Mouse (Mus musculus) Patski (cell line): ENCODE results near the gene Nhsl2. TPM values are rescaled to one million over a fixed set of nuclear protein-coding genes. Genes with fewer than 3 reads are reported as not detected.

Experiments used
- ATAC-seq: fragments of 100-300 bp; one replicate; pipeline ENCODE4 v1.8.0; 2021
- CTCF ChIA-PET: fragments of 350-600 bp; sonication (Branson Sonifier 250); formaldehyde crosslinking; loops from one replicate; lab custom pipeline; 2022; ENCODE audit warnings: inconsistent platforms; lab: Charles Lee
- POLR2A ChIA-PET: fragments of 350-600 bp; sonication (Branson Sonifier 250); formaldehyde crosslinking; loops from one replicate; lab custom pipeline; 2022; ENCODE audit warnings: antibody characterized with exemption, inconsistent platforms; lab: Charles Lee
- DNase-seq: peaks from one replicate; pipeline ENCODE4 v3.0.0-alpha.2; 2011; ENCODE audit warnings: low read depth, low spot score
- H3K27me3 ChIP-seq: fragments of 371-371 bp; one replicate; pipeline ENCODE4 v1.5.1; 2021
- CTCF ChIP-seq: fragments of 100-300 bp; IDR thresholded peaks from one replicate; pipeline ENCODE4 v1.5.1; 2021
- in situ Hi-C: fragments of 300-500 bp; cut with MboI; formaldehyde crosslinking; loops from 3 replicates; pipeline ENCODE4 v1.11.1; 2018; ENCODE audit warnings: low pct_unique_long_range_greater_than_20kb, mixed read lengths
- polyA plus RNA-seq: library from polyadenylated mRNA; unstranded; gene quantifications from one replicate; pipeline ENCODE4 v1.2.3, GENCODE M21; 2021

Nhsl2 gene
- polyA plus RNA-seq, 1 experiment from 2014 or later = 1.9 TPM

DNA sequence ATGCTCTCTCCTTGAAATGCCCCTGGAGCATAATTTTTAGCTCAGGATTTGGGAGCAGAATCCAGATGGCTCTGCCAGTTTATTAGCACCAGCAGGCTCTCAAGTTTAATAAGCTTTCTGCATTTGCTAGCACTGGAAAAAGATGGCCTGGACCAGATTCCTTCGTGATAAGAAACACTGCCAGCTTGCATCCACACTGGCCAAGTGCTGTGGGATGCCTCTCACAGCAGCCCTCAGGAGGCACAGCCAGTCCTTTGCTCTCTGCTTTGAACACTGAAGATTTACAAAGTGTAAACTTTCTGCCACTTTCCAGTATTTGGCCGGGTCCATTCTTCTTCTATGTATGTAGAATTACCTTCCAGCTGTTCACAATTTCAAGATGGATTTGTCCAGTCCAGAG lies 129.7 kb downstream of the Nhsl2 start:
- POLR2A ChIA-PET = interaction anchor here (0.6 kb wide), 1 partner anchor 40 kb away, joined by 4 read pairs; no protein-coding TSS in a partner anchor
- H3K27me3 ChIP-seq = no peaks in the 10 kb centered on the region
- no peak for ATAC-seq
- no peak for DNase-seq
- TF ChIP-seq CTCF = no peak
- in situ Hi-C loops = no loop called here
- CTCF ChIA-PET = interaction anchor here (1.3 kb wide), 1 partner anchor 11 kb away, joined by 3 read pairs; no protein-coding TSS in a partner anchor

- no peaks in the 10 kb centered on the region for H3K27me3 ChIP-seq
- in situ Hi-C loops = no loop called here
- no peak for TF ChIP-seq CTCF
- no peak for ATAC-seq
- POLR2A ChIA-PET = interaction anchor here (0.6 kb wide), 1 partner anchor 40 kb away, joined by 4 read pairs; no protein-coding TSS in a partner anchor
- DNase-seq = no peak
- CTCF ChIA-PET = interaction anchor here (1.3 kb wide), 1 partner anchor 10 kb away, joined by 3 read pairs; no protein-coding TSS in a partner anchor
Measured at GRCm38 (mm10) chrX:101979267-101979666, 130.1 kb downstream of the Nhsl2 start.

GRCm38 (mm10) chrX:101980586-101980985 lies 131.4 kb downstream of the Nhsl2 start:
- DNase-seq = no peak
- ATAC-seq = no peak
- CTCF ChIA-PET = interaction anchor here (1.2 kb wide), 1 partner anchor 47 kb away, joined by 3 read pairs; no protein-coding TSS in a partner anchor
- no peak for TF ChIP-seq CTCF
- POLR2A ChIA-PET = no interaction called here
- in situ Hi-C loops = no loop called here
- no peaks in the 10 kb centered on the region for H3K27me3 ChIP-seq

DNA sequence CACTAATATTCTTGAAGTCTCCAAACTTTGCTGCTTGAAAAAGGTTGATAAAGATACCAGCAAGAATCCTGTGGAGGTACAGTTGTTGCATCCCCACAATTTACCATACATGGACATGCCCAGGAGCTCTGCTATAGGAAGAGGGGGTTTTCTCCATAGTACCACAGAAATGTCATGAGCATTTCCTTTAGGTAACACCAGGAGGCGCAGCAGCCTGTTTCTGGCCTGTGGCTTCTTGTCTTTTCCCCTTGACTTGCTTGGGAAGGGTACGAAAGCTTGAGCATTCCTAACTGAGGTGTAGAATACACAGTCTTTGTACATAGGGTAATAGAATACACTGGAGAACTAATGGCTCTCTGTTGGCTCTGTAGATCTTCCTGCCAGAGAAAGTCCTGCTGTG lies 132.3 kb downstream of the Nhsl2 start:
- H3K27me3 ChIP-seq = no peaks in the 10 kb centered on the region
- ATAC-seq (no peak), DNase-seq (no peak)
- in situ Hi-C loops = no loop called here
- POLR2A ChIA-PET = no interaction called here
- CTCF ChIA-PET = interaction anchor here (0.7 to 1.5 kb wide), 5 partner anchors 46 to 85 kb away, joined by 3 to 8 read pairs (median 3); no protein-coding TSS in a partner anchor
- TF ChIP-seq CTCF = peak; percentile 56

- TF ChIP-seq CTCF = no peak
- in situ Hi-C loops = no loop called here
- ATAC-seq (no peak), DNase-seq (no peak)
- ChIA-PET CTCF (interaction anchor here (0.9 to 1.5 kb wide), 3 partner anchors 29 to 182 kb away, joined by 3 to 4 read pairs (median 3); no protein-coding TSS in a partner anchor), POLR2A (no interaction called here)
- peaks cover 5% of the 10 kb centered on the region for H3K27me3 ChIP-seq
Measured at GRCm38 (mm10) chrX:101983638-101984037, 134.5 kb downstream of the Nhsl2 start.

DNA sequence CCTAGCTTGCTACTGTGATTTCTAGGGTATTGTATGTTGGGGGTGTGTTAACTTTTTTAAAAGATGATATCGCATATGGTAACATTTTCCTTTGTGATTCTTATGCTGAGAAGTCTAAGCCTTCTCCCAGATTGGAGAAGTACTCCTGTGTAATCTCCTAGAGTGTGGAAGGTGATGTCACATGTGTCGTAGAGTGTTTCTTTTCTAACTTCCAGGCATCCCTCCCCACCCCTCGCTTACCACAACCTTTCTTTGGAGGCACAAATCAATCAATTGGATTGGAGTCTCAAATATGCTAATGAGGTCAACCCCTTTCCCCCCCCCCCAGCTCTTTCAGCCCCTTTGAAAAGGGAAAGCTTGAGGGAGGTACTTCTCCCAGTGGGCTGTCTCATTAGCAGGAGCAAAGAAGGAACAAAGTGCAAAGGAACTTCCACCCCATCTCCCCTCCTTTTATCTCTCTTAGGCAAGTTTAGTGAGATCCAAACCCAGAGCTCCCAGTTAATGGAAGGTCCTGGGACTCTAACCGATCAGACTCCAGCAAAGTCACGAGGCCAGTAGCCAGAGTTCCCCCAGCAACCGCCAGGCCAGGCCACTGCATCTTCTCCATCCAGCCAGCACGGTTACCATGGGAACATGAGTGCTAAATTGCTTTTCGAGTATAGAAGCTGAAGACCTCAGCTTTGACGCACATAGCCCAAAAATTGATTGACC lies 137.6 kb downstream of the Nhsl2 start:
- H3K27me3 ChIP-seq = peaks cover 5% of the 10 kb centered on the region
- CTCF ChIA-PET = interaction anchor here (0.6 kb wide), 1 partner anchor 74 kb away, joined by 3 read pairs; no protein-coding TSS in a partner anchor
- POLR2A ChIA-PET = interaction anchor here (0.5 kb wide), 1 partner anchor 125 kb away, joined by 6 read pairs; no protein-coding TSS in a partner anchor
- TF ChIP-seq CTCF = no peak
- in situ Hi-C loops = no loop called here
- ATAC-seq (no peak), DNase-seq (no peak)

DNA sequence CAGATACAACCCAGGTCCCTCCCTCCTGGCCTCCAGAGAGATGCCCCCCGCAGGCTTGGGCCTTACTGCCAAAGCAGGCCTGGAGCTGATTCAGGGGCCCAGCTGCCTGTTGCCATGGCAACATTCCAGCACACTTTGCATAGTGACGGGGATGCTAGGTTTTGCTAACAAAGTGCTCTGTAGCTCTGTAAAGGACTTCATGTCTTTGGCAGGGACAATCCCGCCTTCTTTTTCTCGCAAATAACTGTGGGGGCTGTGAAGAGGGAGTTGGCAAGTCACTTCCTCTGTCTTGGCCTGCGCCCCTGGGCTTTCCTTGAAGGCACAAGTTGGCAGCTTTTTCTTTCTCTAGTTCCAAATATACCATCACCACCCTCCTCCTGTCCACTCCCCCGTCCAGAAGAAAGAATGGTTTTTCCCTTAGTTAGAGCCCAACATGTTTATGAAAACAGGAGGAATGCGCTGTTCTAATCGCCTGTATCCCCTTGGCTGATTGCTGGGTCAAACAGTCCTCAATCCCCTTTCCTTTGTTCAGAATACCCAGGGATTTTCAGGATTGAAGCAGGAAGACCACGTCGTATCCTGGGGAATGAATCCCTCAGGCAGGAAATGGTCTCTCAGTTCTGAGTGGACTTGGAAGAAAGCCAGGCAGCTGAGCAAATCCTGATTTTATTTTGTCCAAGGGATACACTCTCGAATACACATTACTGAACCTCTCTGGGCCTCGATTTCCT lies 144.8 kb downstream of the Nhsl2 start:
- DNase-seq (no peak), ATAC-seq (no peak)
- POLR2A ChIA-PET = no interaction called here
- no peak for TF ChIP-seq CTCF
- peaks cover 12% of the 10 kb centered on the region for H3K27me3 ChIP-seq
- in situ Hi-C loops = no loop called here
- CTCF ChIA-PET = no interaction called here

GRCm38 (mm10) chrX:101996726-101997125 lies 147.5 kb downstream of the Nhsl2 start:
- H3K27me3 ChIP-seq = peaks cover 28% of the 10 kb centered on the region
- in situ Hi-C loops = no loop called here
- POLR2A ChIA-PET = no interaction called here
- no peak for TF ChIP-seq CTCF
- CTCF ChIA-PET = no interaction called here
- DNase-seq (no peak), ATAC-seq (no peak)

- ATAC-seq (no peak), DNase-seq (no peak)
- peaks cover 21% of the 10 kb centered on the region for H3K27me3 ChIP-seq
- in situ Hi-C loops = no loop called here
- no peak for TF ChIP-seq CTCF
- ChIA-PET CTCF (no interaction called here), POLR2A (no interaction called here)
Measured at GRCm38 (mm10) chrX:102003632-102004315, 154.6 kb downstream of the Nhsl2 start.

DNA sequence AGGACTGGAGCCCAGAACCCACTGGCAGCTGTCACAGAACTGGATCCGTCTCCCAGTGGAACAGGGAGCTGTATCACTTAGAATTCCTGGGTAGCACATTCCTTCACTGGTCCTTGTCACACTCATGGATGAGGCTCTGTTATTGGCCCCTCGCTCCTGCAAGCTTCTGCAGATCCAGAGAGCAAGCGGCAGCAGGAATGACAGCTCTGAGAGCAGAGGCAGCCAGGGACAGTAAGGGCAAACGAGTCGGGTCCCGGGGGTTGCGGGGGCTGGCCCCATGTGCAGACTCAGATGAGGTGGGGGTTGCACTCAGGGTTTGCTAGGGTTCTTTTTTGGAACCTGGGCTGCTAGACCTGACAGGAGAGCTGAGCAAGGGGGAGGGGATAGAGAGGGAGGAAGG lies 155.2 kb downstream of the Nhsl2 start:
- no peak for TF ChIP-seq CTCF
- DNase-seq (no peak), ATAC-seq (no peak)
- ChIA-PET POLR2A (no interaction called here), CTCF (no interaction called here)
- H3K27me3 ChIP-seq = peaks cover 21% of the 10 kb centered on the region
- in situ Hi-C loops = no loop called here
